Mouse (Mus musculus) thymus, adult 2 months (tissue): ENCODE data around the gene Dnajb2.

Experiments used
- CTCF ChIP-seq: fragments of 200-500 bp; IDR thresholded peaks from 2 replicates; pipeline ENCODE4 v1.5.1; 2012; ENCODE audit warnings: mild to moderate bottlenecking, control low read depth, low read length, moderate library complexity, borderline replicate concordance; ENCODE audit not compliant: control insufficient read depth, poor library complexity, insufficient read depth; ENCODE audit errors: extremely low read depth
- POLR2A ChIP-seq: fragments of 200-500 bp; IDR thresholded peaks from 2 replicates; pipeline ENCODE4 v1.6.1; 2012; ENCODE audit warnings: mild to moderate bottlenecking, low read length, control low read depth, moderate library complexity; ENCODE audit not compliant: control insufficient read depth, poor library complexity, insufficient read depth; ENCODE audit errors: extremely low read depth

GRCm38 (mm10) chr1:75284911-75285310 lies 48.7 kb downstream of the Dnajb2 start:
- no peak for TF ChIP-seq CTCF
- TF ChIP-seq POLR2A: no peak
